Mouse (Mus musculus) hindbrain, postnatal 0 days (tissue): ENCODE measurements at regions not wholly inside any gene's neighbourhood (a gene's known extent, or its start where the extent isn't known, plus 50 kb on each side); places are given as distances from the start of the nearest gene placed in this dataset.
"Not testable (repeated sequence)": the region's sequence is repeated elsewhere in the genome, so short reads cannot be mapped to it uniquely, and the experiment has no call there.

Experiments used
- ATAC-seq: fragments of 200-750 bp; cut with Nextera tagmentation; 2 replicates; pipeline ENCODE4 v1.8.0; 2017; ENCODE audit warnings: mild to moderate bottlenecking, moderate TSS enrichment, moderate library complexity
- DNase-seq: peaks from one replicate; pipeline ENCODE4 v3.0.0-alpha.2; 2015; ENCODE audit warnings: low spot score
- H3K27ac ChIP-seq: fragments of 300-500 bp; sonication (generic); 2 replicates; pipeline ENCODE4 v1.5.1; 2014; ENCODE audit warnings: mild to moderate bottlenecking
- H3K27me3 ChIP-seq: fragments of 300-500 bp; sonication (generic); 2 replicates; pipeline ENCODE4 v1.6.1; 2014; ENCODE audit warnings: low read length, mixed read lengths; ENCODE audit not compliant: insufficient read depth
- H3K36me3 ChIP-seq: fragments of 300-500 bp; sonication (generic); 2 replicates; pipeline ENCODE4 v1.6.1; 2014; ENCODE audit warnings: low read length, mixed read lengths; ENCODE audit not compliant: insufficient read depth
- H3K4me1 ChIP-seq: fragments of 300-500 bp; sonication (generic); 2 replicates; pipeline ENCODE4 v1.6.1; 2014; ENCODE audit warnings: antibody characterized with exemption, low read length, mixed read lengths; ENCODE audit not compliant: insufficient read depth
- H3K4me2 ChIP-seq: fragments of 300-500 bp; sonication (generic); 2 replicates; pipeline ENCODE4 v1.6.1; 2014; ENCODE audit warnings: low read depth, mild to moderate bottlenecking, low read length, moderate library complexity, mixed read lengths
- H3K4me3 ChIP-seq: fragments of 300-500 bp; sonication (generic); 2 replicates; pipeline ENCODE4 v1.5.1; 2014; ENCODE audit warnings: low read length
- H3K9ac ChIP-seq: fragments of 300-500 bp; sonication (generic); replicated peaks from 2 replicates; pipeline ENCODE4 v1.6.1; 2014; ENCODE audit warnings: mild to moderate bottlenecking, low read length, moderate library complexity, mixed read lengths
- H3K9me3 ChIP-seq: fragments of 300-500 bp; sonication (generic); 2 replicates; pipeline ENCODE4 v1.6.1; 2016; ENCODE audit warnings: low read length, mixed read lengths
- CTCF ChIP-seq: IDR thresholded peaks from 2 replicates; pipeline ENCODE4 v1.5.1; 2016; ENCODE audit warnings: antibody characterized with exemption, control low read depth, low read depth
- WGBS: fragments of 180-500 bp; shearing (Covaris S2); extraction: QIAGEN DNeasy Blood & Tissue Kit; methylation state at CpG from one replicate; pipeline ENCODE4 v1.1.7; 2014; 5-methylcytosine and 5-hydroxymethylcytosine counted together

DNA sequence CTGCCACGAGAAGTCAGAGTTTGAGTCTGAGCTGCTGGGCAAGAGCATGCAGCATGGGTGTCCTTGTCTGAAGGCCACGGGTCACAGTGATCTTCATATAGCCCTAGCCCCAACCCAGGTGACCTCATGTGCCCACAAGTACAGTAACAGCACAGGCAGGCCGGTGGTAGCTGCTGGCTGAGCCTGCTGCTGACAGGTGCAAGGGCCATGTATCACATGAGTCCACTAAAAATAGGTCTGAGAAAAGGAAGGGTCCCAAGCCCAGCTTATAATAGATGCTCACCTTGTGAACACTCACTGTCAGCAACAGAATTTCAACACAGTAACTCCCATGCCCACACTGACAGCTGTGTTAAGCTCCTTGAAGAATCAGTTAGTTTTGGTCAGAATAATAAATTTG, 136.8 kb upstream of the 1700056E22Rik start:
- Histone ChIP-seq H3K27me3 (no peaks in the 10 kb centered on the region), H3K4me2 (no peak overlapping the region), H3K36me3 (no peaks in the 10 kb centered on the region), H3K9ac (no peak overlapping the region), H3K27ac (no peak overlapping the region), H3K4me1 (no peaks in the 10 kb centered on the region), H3K9me3 (no peaks in the 10 kb centered on the region), H3K4me3 (no peak overlapping the region)
- TF ChIP-seq CTCF, result no peak
- DNase-seq (no peak), ATAC-seq (no peak)
- whole genome bisulfite sequencing, result 77% methylated on average over 3 of the region's 3 CpGs

- no peak for DNase-seq
- Histone ChIP-seq H3K4me2 (no peak overlapping the region), H3K9me3 (no peaks in the 10 kb centered on the region), H3K27ac (no peak overlapping the region), H3K36me3 (no peaks in the 10 kb centered on the region), H3K4me3 (no peak overlapping the region), H3K9ac (no peak overlapping the region), H3K27me3 (no peaks in the 10 kb centered on the region), H3K4me1 (no peaks in the 10 kb centered on the region)
- no peak for ATAC-seq
- TF ChIP-seq CTCF, result no peak
- 67% methylated on average over 1 of the region's 1 CpGs for WGBS
Measured at GRCm38 (mm10) chr1:184169967-184170366, 135.9 kb upstream of the 1700056E22Rik start.

DNA sequence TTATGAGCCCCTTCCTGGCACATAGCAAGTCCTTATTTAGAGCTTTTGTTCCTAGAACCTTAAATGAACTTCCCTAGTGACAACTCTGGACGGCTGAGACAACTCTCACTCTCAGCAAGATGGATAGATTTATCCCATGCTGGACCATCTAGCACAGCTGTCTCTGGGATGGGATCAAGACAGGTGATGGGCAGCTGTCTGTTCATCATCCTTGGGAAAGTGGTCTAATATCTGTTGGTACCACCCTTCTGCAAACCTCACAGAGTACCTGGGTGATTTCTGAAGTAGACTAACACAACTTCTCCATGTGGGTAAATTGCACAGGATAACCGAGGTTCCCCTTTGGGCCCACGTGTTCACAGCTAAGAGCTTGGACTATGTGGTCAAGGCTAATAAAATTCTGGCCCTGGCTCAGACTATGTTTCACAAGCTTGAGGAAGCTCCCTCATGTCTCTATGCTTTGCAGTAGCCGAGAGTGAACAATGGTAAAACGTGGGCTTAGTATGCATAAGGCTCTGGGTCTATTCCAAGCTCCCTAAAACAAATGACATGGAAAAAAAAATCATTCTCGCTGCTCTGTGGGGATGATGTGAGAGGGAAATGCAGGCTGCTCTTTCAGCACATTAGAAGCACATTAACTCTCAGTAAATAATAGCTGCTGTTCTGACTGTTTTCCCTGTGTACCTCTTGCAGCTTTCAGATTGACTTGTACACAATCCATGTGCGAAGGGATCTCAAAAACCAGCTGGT, 135.1 kb upstream of the 1700056E22Rik start:
- H3K36me3 ChIP-seq, result no peaks in the 10 kb centered on the region
- H3K4me1 ChIP-seq, result no peaks in the 10 kb centered on the region
- ATAC-seq (no peak), DNase-seq (no peak)
- no peak overlapping the region for H3K4me3 ChIP-seq
- WGBS, result 47% methylated on average over 7 of the region's 7 CpGs
- H3K4me2 ChIP-seq, result no peak overlapping the region
- H3K27ac ChIP-seq, result no peak overlapping the region
- H3K9ac ChIP-seq, result no peak overlapping the region
- H3K9me3 ChIP-seq, result no peaks in the 10 kb centered on the region
- H3K27me3 ChIP-seq, result no peaks in the 10 kb centered on the region
- TF ChIP-seq CTCF, result no peak

- no peaks in the 10 kb centered on the region for H3K9me3 ChIP-seq
- no peaks in the 10 kb centered on the region for H3K4me1 ChIP-seq
- H3K27ac ChIP-seq, result no peak overlapping the region
- H3K36me3 ChIP-seq, result no peaks in the 10 kb centered on the region
- H3K4me2 ChIP-seq, result no peak overlapping the region
- no peak for ATAC-seq
- H3K27me3 ChIP-seq, result no peaks in the 10 kb centered on the region
- H3K4me3 ChIP-seq, result no peak overlapping the region
- TF ChIP-seq CTCF, result no peak
- H3K9ac ChIP-seq, result no peak overlapping the region
- no peak for DNase-seq
- 81% methylated on average over 2 of the region's 2 CpGs for WGBS
Measured at GRCm38 (mm10) chr1:184166951-184167350, 132.8 kb upstream of the 1700056E22Rik start.

DNA sequence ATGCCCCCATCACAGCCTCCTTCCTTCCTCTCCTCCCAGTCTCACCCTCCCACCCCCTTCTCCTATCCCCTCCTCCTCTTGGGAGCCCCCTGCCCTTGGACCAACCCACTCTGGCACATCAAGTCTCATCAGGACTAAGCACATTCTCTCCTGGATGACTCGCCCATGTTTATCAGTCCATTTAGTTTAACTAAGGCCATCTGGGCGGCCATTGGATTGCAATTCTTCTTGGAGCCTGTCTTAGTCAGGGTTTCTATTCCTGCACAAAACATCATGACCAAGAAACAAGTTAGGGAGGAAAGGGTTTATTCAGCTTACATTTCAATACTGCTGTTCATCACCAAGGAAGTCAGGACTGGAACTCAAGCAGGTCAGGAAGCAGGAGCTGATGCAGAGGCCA, 128.4 kb upstream of the 1700056E22Rik start:
- not testable (repeated sequence) for H3K36me3 ChIP-seq, H3K4me2 ChIP-seq
- 88% methylated on average over 2 of the region's 2 CpGs for WGBS

DNA sequence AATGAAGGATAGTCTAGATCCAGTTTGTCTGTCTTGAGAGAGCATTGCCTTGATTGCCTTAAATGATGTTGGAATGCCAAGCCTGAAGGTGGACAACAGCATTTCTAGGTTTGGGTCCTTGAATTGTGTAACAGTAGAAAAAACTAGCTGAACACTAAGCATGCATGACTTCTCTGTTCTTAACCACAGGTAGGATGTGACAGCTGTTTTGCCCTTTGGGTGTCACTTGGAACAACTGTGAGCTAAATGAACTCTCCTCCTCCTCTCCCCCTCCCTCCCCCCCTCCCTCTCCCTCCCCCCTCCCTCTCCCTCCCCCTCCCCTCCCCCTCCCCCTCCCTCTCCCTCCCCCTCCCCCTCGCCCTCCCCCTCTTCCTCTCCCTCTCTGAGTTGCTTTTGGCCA, 113.6 kb upstream of the 1700056E22Rik start:
- no peaks in the 10 kb centered on the region for H3K27me3 ChIP-seq

More for the DNA sequence above, 128.4 kb upstream of the 1700056E22Rik start:
- not testable (repeated sequence) for ATAC-seq, H3K27ac ChIP-seq, H3K27me3 ChIP-seq, H3K4me1 ChIP-seq, H3K4me3 ChIP-seq, DNase-seq, H3K9ac ChIP-seq, H3K9me3 ChIP-seq

GRCm38 (mm10) chr1:184142974-184143373, 108.9 kb upstream of the 1700056E22Rik start:
- H3K36me3 ChIP-seq, result no peaks in the 10 kb centered on the region
- H3K4me1 ChIP-seq, result no peaks in the 10 kb centered on the region
- no peak for TF ChIP-seq CTCF
- H3K4me3 ChIP-seq, result no peak overlapping the region
- ATAC-seq (no peak), DNase-seq (no peak)
- H3K4me2 ChIP-seq, result no peak overlapping the region
- 58% methylated on average over 2 of the region's 2 CpGs for WGBS
- no peaks in the 10 kb centered on the region for H3K9me3 ChIP-seq
- no peaks in the 10 kb centered on the region for H3K27me3 ChIP-seq
- no peak overlapping the region for H3K9ac ChIP-seq
- H3K27ac ChIP-seq, result no peak overlapping the region

More for the DNA sequence above, 113.6 kb upstream of the 1700056E22Rik start:
- no peak for TF ChIP-seq CTCF
- WGBS, result no CpG with 5 or more reads among the region's 1 CpGs
- ATAC-seq (no peak), DNase-seq (no peak)
- Histone ChIP-seq H3K4me1 (no peaks in the 10 kb centered on the region), H3K4me2 (no peak overlapping the region), H3K27ac (no peak overlapping the region), H3K36me3 (no peaks in the 10 kb centered on the region), H3K4me3 (no peak overlapping the region), H3K9me3 (no peaks in the 10 kb centered on the region), H3K9ac (no peak overlapping the region)
